Mouse (Mus musculus): ENCODE data around the gene Nelfb.

The Nelfb gene

GRCm38 (mm10) chr2:25174866-25175689 lies 36.2 kb downstream of the Nelfb start:
- DNase-seq: no peak

DNA sequence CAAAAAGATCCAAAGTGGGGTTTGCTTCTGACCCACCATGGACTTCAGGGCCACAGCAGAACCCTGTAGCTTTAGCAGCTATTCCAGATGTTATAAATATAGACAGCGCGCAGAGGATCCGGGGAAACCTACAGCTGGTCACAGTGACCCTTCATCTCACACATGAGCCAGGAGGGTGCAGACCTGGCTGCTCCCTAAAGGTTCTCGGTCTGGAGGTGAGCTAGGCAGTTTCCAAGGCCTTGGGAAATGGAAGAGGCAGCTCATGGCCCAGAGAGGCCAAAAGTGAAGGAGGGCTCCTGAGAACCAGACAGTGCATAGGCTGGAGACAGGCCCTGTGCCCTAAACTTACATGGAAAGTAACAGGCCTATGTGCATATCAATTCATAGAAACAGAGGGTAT lies 37.5 kb downstream of the Nelfb start:
- no peak for DNase-seq

DNA sequence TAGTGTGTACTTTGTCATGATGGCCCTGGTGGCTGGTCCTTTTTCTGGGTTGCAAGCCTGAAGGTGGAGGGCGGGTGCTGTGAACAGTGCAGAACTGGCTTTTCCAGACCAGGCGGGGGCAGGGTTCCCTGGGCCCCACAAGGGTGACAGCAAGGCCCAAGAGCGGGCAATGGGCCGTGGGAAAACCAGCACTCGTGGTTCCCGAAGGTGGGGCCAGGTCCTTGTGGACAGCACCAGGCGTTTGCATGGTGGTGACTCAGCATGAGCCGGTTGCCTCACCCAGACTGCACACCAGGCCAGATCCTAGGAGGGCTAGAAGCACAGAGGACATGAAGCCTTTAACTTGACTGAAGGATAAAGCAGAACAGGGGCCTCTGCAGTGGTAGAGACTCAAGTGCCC lies 38.7 kb downstream of the Nelfb start:
- no peak for DNase-seq

- DNase-seq: peak; percentile 81
Observed at GRCm38 (mm10) chr2:25171769-25172153, 39.5 kb downstream of the Nelfb start.

DNA sequence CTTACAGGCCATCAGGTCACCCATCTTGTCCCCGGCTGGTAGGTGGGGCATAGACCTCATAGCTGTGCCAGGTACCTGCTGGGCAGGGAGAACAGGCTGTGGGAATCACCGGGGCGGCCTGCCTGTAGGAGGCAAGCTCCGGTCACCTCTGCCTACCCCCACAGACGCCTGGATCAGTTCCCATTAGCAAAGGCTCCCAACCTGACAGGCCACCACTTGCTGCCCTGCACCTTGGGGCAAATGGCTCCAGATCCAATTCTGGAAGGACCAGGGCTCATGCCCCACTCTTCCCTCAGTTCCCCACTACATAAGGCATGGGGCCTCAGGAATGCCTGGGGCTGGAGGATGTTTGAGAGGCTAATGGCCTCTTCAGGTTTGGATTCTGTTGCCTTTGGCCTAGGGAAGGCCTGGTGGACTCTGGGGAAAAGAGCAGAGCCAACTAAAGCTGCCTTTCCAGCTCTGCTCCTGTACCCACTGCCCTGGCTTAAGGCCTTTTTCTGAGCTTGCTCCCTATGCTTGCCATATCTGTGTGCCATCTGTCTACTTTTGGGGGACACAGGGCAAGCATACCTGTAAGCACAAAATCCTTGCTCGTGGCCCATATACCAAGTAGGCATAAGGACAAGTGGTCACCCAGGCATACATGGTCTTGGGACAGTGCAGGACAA lies 40.1 kb downstream of the Nelfb start:
- DNase-seq: no peak

DNA sequence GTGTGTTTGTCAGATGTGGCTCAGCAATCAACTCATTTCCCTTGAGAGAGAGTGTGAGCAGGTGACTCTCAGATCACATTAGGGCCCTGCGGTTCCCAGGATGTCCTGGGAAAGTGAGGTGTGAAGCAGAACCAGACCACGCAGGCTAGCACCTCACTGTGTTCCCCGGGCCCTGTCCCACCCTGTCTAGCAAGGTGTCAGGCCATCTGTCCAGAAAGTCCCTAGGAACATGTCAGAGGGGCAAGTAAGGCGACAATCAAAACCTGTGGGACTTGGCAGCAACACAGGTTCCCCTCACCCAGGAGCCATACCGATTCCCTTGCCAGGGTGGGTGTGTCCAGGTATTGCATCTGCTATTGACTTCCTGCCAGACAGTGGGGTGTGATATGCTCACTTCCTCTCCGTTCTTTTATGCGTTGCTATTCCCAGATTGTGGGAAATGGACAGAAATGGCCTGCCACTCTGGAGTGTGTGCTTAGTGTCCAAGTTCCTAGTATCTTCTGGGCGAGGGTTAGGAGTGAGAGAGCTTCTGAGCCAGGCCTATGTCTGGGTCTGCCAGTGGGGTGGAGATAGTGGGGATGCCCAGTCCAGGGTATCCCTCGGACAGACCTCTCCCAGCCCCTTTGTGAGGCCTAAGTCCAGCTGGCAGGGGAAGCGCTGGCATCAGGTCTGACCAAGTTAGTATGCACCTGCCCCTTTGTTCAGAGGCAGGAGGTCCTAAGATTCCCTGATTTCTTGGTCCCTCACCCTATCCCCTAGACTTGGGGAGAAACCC lies 40.8 kb downstream of the Nelfb start:
- no peak for DNase-seq

- DNase-seq: no peak
Observed at GRCm38 (mm10) chr2:25169778-25170177, 41.5 kb downstream of the Nelfb start.

DNA sequence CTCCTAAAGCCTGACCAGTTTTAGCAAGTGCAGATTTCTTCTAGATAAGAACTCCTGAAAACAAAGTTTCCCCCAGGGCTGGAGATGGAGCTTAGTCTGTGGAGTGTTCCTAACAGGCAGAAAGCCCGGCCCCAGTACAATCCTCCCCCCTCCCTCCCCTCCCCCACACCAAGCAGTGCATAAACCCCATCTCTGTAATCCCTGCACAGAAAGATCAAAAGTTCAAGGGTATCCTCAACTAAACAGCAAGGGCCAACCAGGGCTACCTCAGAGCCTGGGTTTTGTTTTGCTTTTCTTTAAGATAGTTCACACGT lies 42.7 kb downstream of the Nelfb start:
- DNase-seq: no peak

DNA sequence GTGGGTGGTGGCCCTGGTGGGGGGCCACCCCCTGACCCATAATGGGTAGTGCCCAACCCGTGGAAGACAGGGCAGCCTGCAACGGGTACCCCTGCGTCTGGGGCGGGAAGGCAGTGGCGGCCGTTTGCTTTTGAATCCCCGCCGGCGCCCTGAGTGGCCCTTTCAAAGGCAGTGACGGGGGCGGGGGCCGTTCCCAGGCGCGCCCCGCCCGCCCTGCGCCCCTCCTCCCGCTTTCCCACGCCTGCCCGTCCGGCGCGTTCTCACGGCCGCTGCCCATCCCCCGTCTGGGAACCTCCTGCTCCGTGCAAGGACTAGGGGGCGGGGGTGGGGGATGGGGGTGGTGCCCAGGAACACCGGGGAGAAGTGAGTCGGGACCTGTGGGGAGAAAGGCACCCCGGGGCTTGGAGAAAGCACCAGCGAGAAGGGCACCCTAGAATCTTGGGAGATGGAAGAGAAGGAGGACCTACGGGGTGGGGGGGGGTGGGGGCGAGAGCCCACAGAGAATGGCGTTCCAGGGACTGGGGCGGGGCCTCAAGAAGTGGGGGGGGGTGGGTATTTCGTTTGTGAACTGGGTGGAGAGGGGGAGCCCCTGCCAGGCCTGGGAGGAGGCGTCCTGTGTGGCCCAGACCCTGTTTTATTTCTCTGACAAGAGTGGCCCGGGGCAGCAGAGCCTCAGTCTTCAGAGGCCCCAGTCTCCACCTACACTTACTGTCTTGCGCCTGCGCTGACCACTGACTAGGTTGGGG lies 43.2 kb downstream of the Nelfb start:
- DNase-seq: no peak

GRCm38 (mm10) chr2:25167481-25167880 lies 43.8 kb downstream of the Nelfb start:
- DNase-seq: no peak

DNA sequence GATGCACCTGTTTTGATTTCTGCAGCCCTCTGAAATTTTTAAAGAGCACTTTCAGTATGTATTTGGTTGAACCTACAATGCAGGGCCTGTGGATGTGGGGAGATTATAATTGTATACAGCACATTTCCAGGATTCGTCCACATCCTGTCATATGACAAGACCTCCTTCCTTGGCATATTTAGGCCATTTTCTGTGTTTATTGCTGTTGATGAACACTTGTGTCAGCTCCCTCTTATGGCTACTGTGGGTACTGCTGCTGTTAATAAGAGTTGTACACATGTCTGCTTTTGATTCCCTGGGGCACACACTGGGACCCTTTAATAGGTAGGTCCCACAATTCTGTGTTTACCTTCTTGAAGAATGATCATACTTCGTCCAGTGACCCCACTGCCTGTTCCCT lies 53.6 kb downstream of the Nelfb start:
- DNase-seq: no peak

- DNase-seq: no peak
Observed at GRCm38 (mm10) chr2:25156990-25157389, 54.3 kb downstream of the Nelfb start.

- no peak for DNase-seq
Observed at GRCm38 (mm10) chr2:25156177-25156576, 55.1 kb downstream of the Nelfb start.

GRCm38 (mm10) chr2:25151280-25151956 lies 59.9 kb downstream of the Nelfb start:
- DNase-seq: no peak

All from layer of hippocampus, adult 9-11 months (tissue).